Mouse (Mus musculus) CH12.LX (cell line): ENCODE measurements around the gene Slc25a41. TPM values are rescaled to one million over a fixed set of nuclear protein-coding genes. Genes with fewer than 3 reads are reported as not detected.

ENCODE experiments used
- DNase-seq: peaks from one replicate; pipeline ENCODE4 v3.0.0-alpha.2; 2013; ENCODE audit errors: extremely low read depth
- H3K27ac ChIP-seq: 2 replicates; pipeline ENCODE4 v1.5.1; 2012; ENCODE audit warnings: low read depth, mild to moderate bottlenecking, control low read depth, moderate library complexity; ENCODE audit not compliant: insufficient read depth
- H3K27me3 ChIP-seq: replicated peaks from 2 replicates; pipeline ENCODE3; 2012; ENCODE audit warnings: inconsistent platforms
- H3K36me3 ChIP-seq, 2 experiments: replicated peaks in 1 of 2; 2 replicates each; pipeline versions ENCODE3 to v1.6.1; 2012; ENCODE audit warnings: inconsistent platforms in 1 of 2, low read length in 1 of 2, mild to moderate bottlenecking in 1 of 2, mixed read lengths in 1 of 2, moderate library complexity in 1 of 2; ENCODE audit not compliant: control insufficient read depth in 1 of 2, insufficient read depth in 1 of 2
- H3K4me1 ChIP-seq, 2 experiments: 2 replicates each; pipeline ENCODE4 v1.6.1; 2012; ENCODE audit warnings: inconsistent platforms in 1 of 2, moderate library complexity in 1 of 2; ENCODE audit not compliant: insufficient read depth in 2 of 2, control insufficient read depth in 1 of 2
- H3K4me2 ChIP-seq: 2 replicates; pipeline ENCODE4 v1.6.1; 2012; ENCODE audit warnings: low read depth, mild to moderate bottlenecking, control low read depth; ENCODE audit not compliant: poor library complexity, insufficient read depth, severe bottlenecking
- H3K4me3 ChIP-seq, 3 experiments: fragments of 150-350 bp in 1 of 3; sonication (generic) in 1 of 3; replicated peaks in 1 of 3; 2 replicates each; pipeline versions ENCODE3 to v1.5.1; 2011 to 2012; ENCODE audit warnings: low read depth in 2 of 3, low read length in 2 of 3, mild to moderate bottlenecking in 2 of 3, moderate library complexity in 2 of 3, control low read depth in 1 of 3, improper control_type of control experiment in 1 of 3, inconsistent platforms in 1 of 3, mixed read lengths in 1 of 3; ENCODE audit not compliant: poor library complexity in 1 of 3
- H3K79me2 ChIP-seq: replicated peaks from 2 replicates; pipeline ENCODE4 v1.6.1; 2012; ENCODE audit warnings: mild to moderate bottlenecking, moderate library complexity; ENCODE audit not compliant: control insufficient read depth, poor library complexity, insufficient read depth, severe bottlenecking; ENCODE audit errors: extremely low read depth
- H3K9ac ChIP-seq: 2 replicates; pipeline ENCODE4 v1.6.1; 2012; ENCODE audit warnings: low read depth, mild to moderate bottlenecking, control low read depth, moderate library complexity; ENCODE audit not compliant: insufficient read depth
- H3K9me3 ChIP-seq: replicated peaks from 2 replicates; pipeline ENCODE3; 2012; ENCODE audit warnings: low read length, inconsistent platforms, mixed read lengths
- CHD1 ChIP-seq: IDR thresholded peaks from 2 replicates; pipeline ENCODE4 v1.6.1; 2012; ENCODE audit warnings: low read depth, low read length, improper control_type of control experiment, inconsistent platforms
- CHD2 ChIP-seq: IDR thresholded peaks from 2 replicates; pipeline ENCODE4 v1.6.1; 2011; ENCODE audit warnings: low read length, improper control_type of control experiment
- CTCF ChIP-seq, 2 experiments: IDR thresholded peaks in 1 of 2; conservative IDR thresholded peaks in 1 of 2; 2 replicates each; pipeline ENCODE4 v1.5.1; 2011 to 2012; ENCODE audit warnings: low read depth in 2 of 2, low read length in 2 of 2, improper control_type of control experiment in 1 of 2, inconsistent platforms in 1 of 2, mild to moderate bottlenecking in 1 of 2, moderate library complexity in 1 of 2
- E2F4 ChIP-seq: IDR thresholded peaks from 2 replicates; pipeline ENCODE4 v1.6.1; 2011; ENCODE audit warnings: low read depth, low read length, improper control_type of control experiment; ENCODE audit not compliant: insufficient replicate concordance
- ELF1 ChIP-seq: IDR thresholded peaks from 2 replicates; pipeline ENCODE4 v1.6.1; 2014; ENCODE audit warnings: low read depth, mild to moderate bottlenecking, inconsistent platforms, low read length, improper control_type of control experiment
- EP300 ChIP-seq: IDR thresholded peaks from 2 replicates; pipeline ENCODE4 v1.6.1; 2011; ENCODE audit warnings: low read length, improper control_type of control experiment
- IRF4 ChIP-seq: IDR thresholded peaks from 2 replicates; pipeline ENCODE4 v1.6.1; 2014; ENCODE audit warnings: low read depth, mild to moderate bottlenecking, inconsistent platforms, low read length, improper control_type of control experiment
- JUN ChIP-seq: IDR thresholded peaks from 2 replicates; pipeline ENCODE4 v1.6.1; 2011; ENCODE audit warnings: low read depth, mild to moderate bottlenecking, low read length, improper control_type of control experiment, moderate library complexity; ENCODE audit not compliant: insufficient read depth
- JUND ChIP-seq: conservative IDR thresholded peaks from 2 replicates; pipeline ENCODE4 v1.6.1; 2011; ENCODE audit warnings: low read depth, low read length, improper control_type of control experiment
- KAT2A ChIP-seq: IDR thresholded peaks from 2 replicates; pipeline ENCODE4 v1.6.1; 2012; ENCODE audit warnings: low read length, improper control_type of control experiment, inconsistent platforms; ENCODE audit not compliant: insufficient replicate concordance
- MAFK ChIP-seq: IDR thresholded peaks from 2 replicates; pipeline ENCODE4 v1.6.1; 2011; ENCODE audit warnings: low read length, improper control_type of control experiment; ENCODE audit not compliant: insufficient replicate concordance
- MAZ ChIP-seq: IDR thresholded peaks from 2 replicates; pipeline ENCODE4 v1.6.1; 2012; ENCODE audit warnings: low read depth, mild to moderate bottlenecking, inconsistent platforms, low read length, improper control_type of control experiment, moderate library complexity
- MEF2A ChIP-seq: IDR thresholded peaks from 2 replicates; pipeline ENCODE4 v1.6.1; 2014; ENCODE audit warnings: low read depth, mild to moderate bottlenecking, inconsistent platforms, low read length, improper control_type of control experiment, borderline replicate concordance
- MXI1 ChIP-seq: IDR thresholded peaks from 2 replicates; pipeline ENCODE4 v1.6.1; 2011; ENCODE audit warnings: mild to moderate bottlenecking, low read depth, low read length, improper control_type of control experiment
- NELFE ChIP-seq: IDR thresholded peaks from 2 replicates; pipeline ENCODE4 v1.6.1; 2011; ENCODE audit warnings: low read depth, low read length, improper control_type of control experiment
- NRF1 ChIP-seq: IDR thresholded peaks from 2 replicates; pipeline ENCODE4 v1.6.1; 2014; ENCODE audit warnings: low read depth, mild to moderate bottlenecking, inconsistent platforms, low read length, improper control_type of control experiment, moderate library complexity
- PAX5 ChIP-seq: IDR thresholded peaks from 2 replicates; pipeline ENCODE4 v1.6.1; 2012; ENCODE audit warnings: low read length, inconsistent platforms, mixed read lengths
- POLR2A ChIP-seq: IDR thresholded peaks from 2 replicates; pipeline ENCODE4 v1.6.1; 2011; ENCODE audit warnings: low read depth, mild to moderate bottlenecking, improper control_type of control experiment, low read length
- RAD21 ChIP-seq: IDR thresholded peaks from 2 replicates; pipeline ENCODE4 v1.6.1; 2011; ENCODE audit warnings: low read depth, mild to moderate bottlenecking, low read length, improper control_type of control experiment, moderate library complexity
- SIN3A ChIP-seq: IDR thresholded peaks from 2 replicates; pipeline ENCODE4 v1.6.1; 2012; ENCODE audit warnings: low read length, improper control_type of control experiment, inconsistent platforms
- SMC3 ChIP-seq: IDR thresholded peaks from 2 replicates; pipeline ENCODE4 v1.6.1; 2011; ENCODE audit warnings: low read depth, low read length, improper control_type of control experiment
- TBP ChIP-seq: conservative IDR thresholded peaks from 2 replicates; pipeline ENCODE4 v1.6.1; 2011; ENCODE audit warnings: low read depth, low read length, improper control_type of control experiment
- TCF12 ChIP-seq: IDR thresholded peaks from 2 replicates; pipeline ENCODE4 v1.6.1; 2014; ENCODE audit warnings: low read depth, mild to moderate bottlenecking, inconsistent platforms, low read length, improper control_type of control experiment
- UBTF ChIP-seq: IDR thresholded peaks from 2 replicates; pipeline ENCODE4 v1.6.1; 2012; ENCODE audit warnings: low read depth, mild to moderate bottlenecking, inconsistent platforms, low read length, improper control_type of control experiment, moderate library complexity
- USF2 ChIP-seq: conservative IDR thresholded peaks from 2 replicates; pipeline ENCODE4 v1.6.1; 2011; ENCODE audit warnings: low read depth, low read length, improper control_type of control experiment
- ZNF384 ChIP-seq: IDR thresholded peaks from 2 replicates; pipeline ENCODE4 v1.6.1; 2012; ENCODE audit warnings: low read depth, low read length, improper control_type of control experiment, inconsistent platforms
- dilution Hi-C: fragments of 300-500 bp; cut with MboI; formaldehyde crosslinking; loops from 2 replicates; pipeline ENCODE4 v1.14.3; 2020; ENCODE audit warnings: low sequenced_read_pairs; ENCODE audit not compliant: extremely low pct_unique_long_range_greater_than_20kb, extremely low pct_ligation_motif_present
- in situ Hi-C: fragments of 300-500 bp; cut with MboI; formaldehyde crosslinking; loops from 3 replicates; pipeline ENCODE4 v1.14.3; 2019; ENCODE audit warnings: low sequenced_read_pairs, low pct_ligation_motif_present, low pct_unique_long_range_greater_than_20kb, mixed read lengths
- polyA plus RNA-seq: library from polyadenylated mRNA; unstranded; fragments of >175 nt; gene quantifications from 2 replicates; pipeline ENCODE4 v1.2.1, GENCODE M21; 2012; ENCODE audit warnings: low read depth; ENCODE audit not compliant: insufficient read length
- total RNA-seq, 2 experiments: library from RNA; depleted of rRNA; stranded (reverse); fragments of 300-350 nt in 1 of 2; fragments of >200 nt in 1 of 2; gene quantifications; 2 replicates each; pipeline ENCODE4 v1.2.3; 2012 to 2014

Gene Slc25a41
- total and polyA plus RNA-seq, 3 experiments: not detected

GRCm38 (mm10) chr17:57078336-57078735 lies 36.9 kb upstream of the Slc25a41 start, which contains the start of gene Dennd1c:
Dennd1c (minus strand) TSS chr17:57078514.
- no peak for TF ChIP-seq PAX5
- TF ChIP-seq MXI1: no peak
- TF ChIP-seq SIN3A: 0 out of 2 replicates have a peak, but pooled peaks have one; percentile 55
- TF ChIP-seq CHD2: peak; percentile 76
- TF ChIP-seq NRF1: no peak
- 0 out of 2 replicates have a peak, but pooled peaks have one; percentile 30 for TF ChIP-seq MAZ
- peak; percentile 62 for TF ChIP-seq TCF12
- no peak for TF ChIP-seq E2F4
- peak; percentile 64 for TF ChIP-seq ELF1
- TF ChIP-seq CTCF (conservative IDR thresholded peaks at IDR 0.05 in 1 of 2, IDR thresholded peaks at IDR 0.05 in 1 of 2; ENCODE audit: low read depth in 2 of 2, low read length in 2 of 2): no peak
- peak; percentile 47; the same call in 1 of the 2 replicates for TF ChIP-seq NELFE
- TF ChIP-seq POLR2A: peak; percentile 68
- TF ChIP-seq IRF4: peak; percentile 25; the same call in 1 of the 2 replicates
- TF ChIP-seq KAT2A: no peak
- in situ Hi-C loops (loop anchor here (25.0 kb wide), 1 partner anchor 259 kb away; no protein-coding TSS in a partner anchor), dilution Hi-C loops (no loop called here)
- H3K27ac ChIP-seq: peak within 1 kb of the TSS; percentile 80
- H3K9ac ChIP-seq: peak within 1 kb of the TSS; percentile 78
- H3K36me3 ChIP-seq: peaks cover 21 to 60% of the 10 kb centered on the region in 2 experiments
- H3K4me3 ChIP-seq: peak within 1 kb of the TSS; percentile 49 to 60 (median 59)
- H3K4me1 ChIP-seq: peaks cover 26 to 54% of the 10 kb centered on the region in 2 experiments
- H3K4me2 ChIP-seq: peak within 1 kb of the TSS; percentile 62
- no peaks in the 10 kb centered on the region for H3K9me3 ChIP-seq
- peak; percentile 80 for DNase-seq
- H3K27me3 ChIP-seq: no peaks in the 10 kb centered on the region
- peaks cover 9% of the 10 kb centered on the region; the same call in 1 of the 2 replicates for H3K79me2 ChIP-seq

- Histone ChIP-seq H3K27me3 (no peaks in the 10 kb centered on the region), H3K36me3 (peaks cover 21 to 65% of the 10 kb centered on the region in 2 experiments), H3K79me2 (peaks cover 9% of the 10 kb centered on the region; the same call in 1 of the 2 replicates), H3K4me1 (peaks cover 26 to 54% of the 10 kb centered on the region in 2 experiments), H3K9ac (peak overlapping the region; percentile 34; the same call in 1 of the 2 replicates), H3K9me3 (no peaks in the 10 kb centered on the region), H3K4me2 (peak overlapping the region; percentile 62; the same call in 1 of the 2 replicates), H3K4me3 (peak overlapping the region in 1 of 3 experiments; percentile 12), H3K27ac (no peak overlapping the region)
- in situ Hi-C loops (loop anchor here (25.0 kb wide), 1 partner anchor 260 kb away; no protein-coding TSS in a partner anchor), dilution Hi-C loops (no loop called here)
- DNase-seq: no peak
- TF ChIP-seq CHD1: no peak
- no peak for TF ChIP-seq USF2
- no peak for TF ChIP-seq RAD21
- no peak for TF ChIP-seq CTCF (conservative IDR thresholded peaks at IDR 0.05 in 1 of 2, IDR thresholded peaks at IDR 0.05 in 1 of 2; ENCODE audit: low read depth in 2 of 2, low read length in 2 of 2)
- no peak for TF ChIP-seq ELF1
- no peak for TF ChIP-seq E2F4
- no peak for TF ChIP-seq ZNF384
- no peak for TF ChIP-seq EP300
- TF ChIP-seq IRF4: no peak
- TF ChIP-seq JUN: no peak
- TF ChIP-seq MAFK: no peak
- no peak for TF ChIP-seq MEF2A
- TF ChIP-seq JUND: no peak
- TF ChIP-seq TBP: no peak
- TF ChIP-seq UBTF: no peak
- no peak for TF ChIP-seq NRF1
- TF ChIP-seq SMC3: no peak
These were observed 35.5 kb upstream of the Slc25a41 start for GRCm38 (mm10) chr17:57076916-57077315.
